Mouse (Mus musculus) cortical plate, adult 2 months (tissue): Measurements from ENCODE around the gene Cdk11b.

Experiments used
- CTCF ChIP-seq: fragments of 200-500 bp; IDR thresholded peaks from 2 replicates; pipeline ENCODE4 v1.5.1; 2011; ENCODE audit warnings: mild to moderate bottlenecking, control low read depth, low read length; ENCODE audit not compliant: insufficient read depth; ENCODE audit errors: extremely low read depth
- POLR2A ChIP-seq: fragments of 200-500 bp; IDR thresholded peaks from 2 replicates; pipeline ENCODE4 v1.6.1; 2011; ENCODE audit warnings: mild to moderate bottlenecking, low read length, control low read depth; ENCODE audit not compliant: insufficient read depth; ENCODE audit errors: extremely low read depth

- TF ChIP-seq CTCF (no peak), POLR2A (no peak)
Measured at GRCm38 (mm10) chr4:155656214-155656751, 31.6 kb downstream of the Cdk11b start.
